Mouse (Mus musculus) gastrocnemius, postnatal 10 days (tissue): ENCODE measurements around the gene Yrdc. TPM values are rescaled to one million over a fixed set of nuclear protein-coding genes. Genes with fewer than 3 reads are reported as not detected.
A peak's percentile ranks its signal among the peaks of the same experiment; 100 is the strongest.

Source experiments
- DNase-seq: peaks from one replicate; pipeline ENCODE4 v3.0.0; 2021; ENCODE audit warnings: mixed read lengths
- total RNA-seq, 2 experiments: library from RNA; stranded (reverse); gene quantifications; 2 replicates each; pipeline ENCODE4 v1.2.3; 2021

Yrdc gene
- total RNA-seq, 2 experiments from 2014 or later = 10.3 to 11.9 TPM

- DNase-seq = peak; percentile 71
These were observed 733 bp upstream of the Yrdc start for GRCm38 (mm10) chr4:124849631-124850260.

GRCm38 (mm10) chr4:124850933-124851658 lies 617 bp downstream of the Yrdc start, which contains the start of gene 1110065P20Rik:
Gene 1110065P20Rik, minus strand, starts transcription at chr4:124851196.
- DNase-seq = peak; percentile 71

GRCm38 (mm10) chr4:124856294-124856693 lies 5.8 kb downstream of the Yrdc start:
- DNase-seq = no peak

- no peak for DNase-seq
These were observed 7.9 kb downstream of the Yrdc start for GRCm38 (mm10) chr4:124858370-124858769.

- DNase-seq = peak; percentile 84
These were observed 10.0 kb downstream of the Yrdc start for GRCm38 (mm10) chr4:124860446-124860845.

- no peak for DNase-seq
These were observed 11.1 kb downstream of the Yrdc start, which contains the start of gene Maneal for GRCm38 (mm10) chr4:124861283-124862188. Gene Maneal, minus strand, starts transcription at chr4:124862171.

GRCm38 (mm10) chr4:124872719-124873118 lies 22.2 kb downstream of the Yrdc start:
- DNase-seq = no peak

GRCm38 (mm10) chr4:124880599-124880998 lies 30.1 kb downstream of the Yrdc start, which contains the start of gene Epha10:
Gene Epha10, plus strand, starts transcription at chr4:124880899.
- no peak for DNase-seq

GRCm38 (mm10) chr4:124881341-124881908 lies 30.9 kb downstream of the Yrdc start:
- DNase-seq = no peak

- DNase-seq = peak; percentile 57
These were observed 31.8 kb downstream of the Yrdc start for GRCm38 (mm10) chr4:124882151-124882729.

- DNase-seq = no peak
These were observed 38.2 kb downstream of the Yrdc start for GRCm38 (mm10) chr4:124888702-124889101.

GRCm38 (mm10) chr4:124889935-124890334 lies 39.5 kb downstream of the Yrdc start:
- DNase-seq = no peak

- no peak for DNase-seq
These were observed 40.4 kb downstream of the Yrdc start for GRCm38 (mm10) chr4:124890831-124891230.

- no peak for DNase-seq
These were observed 43.3 kb downstream of the Yrdc start for GRCm38 (mm10) chr4:124893769-124894168.

GRCm38 (mm10) chr4:124894508-124895428 lies 44.3 kb downstream of the Yrdc start:
- no peak for DNase-seq

- no peak for DNase-seq
These were observed 47.9 kb downstream of the Yrdc start for GRCm38 (mm10) chr4:124898428-124898827.

GRCm38 (mm10) chr4:124899906-124900305 lies 49.4 kb downstream of the Yrdc start:
- no peak for DNase-seq
